Mouse (Mus musculus) monocyte, adult 2 months (primary cell): ENCODE results near the gene Txndc11.

Experiments
- DNase-seq, 2 experiments: peaks; one replicate each; pipeline ENCODE4 v3.0.0; 2022; ENCODE audit warnings: low spot score in 2 of 2, low read depth in 1 of 2

The Txndc11 gene

DNA sequence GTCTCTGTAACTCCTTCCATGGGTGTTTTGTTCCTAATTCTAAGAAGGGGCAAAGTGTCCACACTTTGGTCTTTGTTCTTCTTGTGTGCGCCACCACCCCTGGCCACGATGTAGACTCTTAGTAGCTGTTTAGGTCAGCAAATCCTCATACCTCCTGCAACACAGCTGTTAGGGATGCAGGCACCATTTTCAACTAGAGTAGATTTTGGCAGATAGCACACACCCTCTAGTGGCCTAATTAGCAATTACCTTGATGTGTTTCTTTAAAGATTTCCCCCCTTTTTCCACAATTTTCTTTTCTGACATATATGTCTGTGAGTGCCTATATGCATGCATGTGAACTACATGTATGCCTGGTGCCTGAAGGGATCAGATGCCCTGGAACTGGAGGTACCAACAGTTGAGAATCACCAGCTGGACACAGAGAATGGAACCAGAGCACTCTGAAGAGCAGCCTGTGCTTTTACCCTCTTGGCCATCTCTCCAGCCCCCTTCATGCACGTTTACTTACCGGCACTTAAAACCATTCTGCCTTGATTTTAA, 25.2 kb downstream of the Txndc11 start:
- DNase-seq: no peak

DNA sequence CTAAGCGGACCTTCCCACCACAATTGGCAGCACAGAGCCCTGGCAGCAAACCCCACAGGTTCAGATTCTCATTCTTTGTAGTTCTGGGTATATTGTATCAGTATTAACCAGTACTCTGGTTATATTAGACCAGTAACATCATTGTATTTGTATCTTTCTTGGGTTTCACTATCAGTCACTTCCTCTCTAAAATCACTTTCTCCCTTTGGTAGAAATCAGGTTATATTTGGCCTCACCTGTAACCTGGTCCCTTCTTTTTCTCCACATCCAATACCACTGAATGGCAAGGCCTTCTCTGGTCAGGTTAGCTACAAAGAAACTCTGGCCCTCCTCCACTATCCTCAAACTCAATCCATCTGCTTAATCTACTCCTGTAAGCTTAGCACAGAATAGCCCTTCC, 29.5 kb downstream of the Txndc11 start:
- DNase-seq: no peak

DNA sequence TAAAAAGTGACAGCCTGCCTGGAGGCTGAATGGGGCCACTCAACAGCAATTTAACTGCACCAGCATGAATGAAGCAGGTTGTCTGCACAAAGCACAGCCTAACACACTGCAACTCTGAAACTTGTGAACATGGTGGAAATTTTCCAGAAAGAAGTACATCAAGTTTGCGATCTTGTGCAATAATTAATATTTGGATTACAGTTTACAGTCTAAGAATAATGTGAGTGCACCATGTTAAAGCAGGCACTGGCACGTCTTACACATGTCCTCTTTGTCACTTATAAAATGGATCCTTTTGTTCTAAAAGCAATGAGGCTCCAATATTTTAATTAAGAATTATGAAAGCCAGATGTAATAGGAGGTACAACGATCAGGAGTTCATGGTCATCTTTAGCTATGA, 37.1 kb downstream of the Txndc11 start:
- no peak for DNase-seq

DNA sequence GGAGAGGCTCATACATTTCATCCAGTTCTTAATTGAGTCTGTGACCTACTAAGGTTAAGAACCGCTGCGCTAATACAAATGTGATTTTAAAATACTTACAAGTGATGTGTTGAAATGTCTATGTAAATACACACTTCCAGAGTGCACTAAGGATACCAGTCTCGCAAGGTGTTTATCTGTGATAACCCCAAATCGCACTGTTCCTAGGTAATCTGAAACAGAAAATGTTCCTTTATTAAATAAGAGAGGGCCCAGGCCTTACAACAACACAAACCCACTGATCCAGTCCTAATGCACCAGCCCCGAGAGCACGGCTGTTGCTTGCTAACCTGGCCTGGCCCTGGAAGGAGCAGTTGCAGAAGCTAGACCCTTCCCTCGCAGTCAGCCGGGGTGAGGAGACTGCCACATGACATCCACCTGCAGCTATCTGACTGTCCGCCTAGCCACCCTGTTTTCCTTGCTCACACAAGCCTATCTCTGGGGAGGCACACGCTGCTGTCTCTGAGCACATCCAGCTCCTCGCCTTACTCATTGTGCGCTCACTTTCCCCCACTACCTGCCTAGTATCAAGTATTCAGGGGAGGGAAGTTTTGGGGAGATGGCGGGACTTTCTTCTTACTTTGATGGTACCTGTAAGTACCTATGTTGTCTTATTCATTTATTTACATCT, 40.6 kb downstream of the Txndc11 start:
- DNase-seq: no peak

DNA sequence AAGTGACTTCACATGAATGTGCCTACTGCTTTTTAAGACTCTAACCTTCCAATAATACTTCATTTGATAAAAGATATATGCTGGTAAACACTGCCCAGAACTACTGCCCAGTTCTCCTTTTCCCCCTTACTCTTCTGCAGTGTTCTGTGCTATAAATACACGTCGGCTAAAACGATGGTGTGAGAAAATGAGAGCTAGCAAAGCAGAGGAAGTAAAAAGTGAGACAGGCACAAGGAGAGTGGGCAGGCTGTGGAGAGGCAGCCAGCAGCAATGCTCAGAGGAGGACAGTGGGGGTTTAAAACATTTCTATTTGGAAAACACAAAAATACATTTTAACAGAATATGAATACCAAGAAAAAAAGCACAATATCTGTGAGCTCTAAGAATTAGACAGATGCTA, 41.9 kb downstream of the Txndc11 start:
- DNase-seq: no peak

DNA sequence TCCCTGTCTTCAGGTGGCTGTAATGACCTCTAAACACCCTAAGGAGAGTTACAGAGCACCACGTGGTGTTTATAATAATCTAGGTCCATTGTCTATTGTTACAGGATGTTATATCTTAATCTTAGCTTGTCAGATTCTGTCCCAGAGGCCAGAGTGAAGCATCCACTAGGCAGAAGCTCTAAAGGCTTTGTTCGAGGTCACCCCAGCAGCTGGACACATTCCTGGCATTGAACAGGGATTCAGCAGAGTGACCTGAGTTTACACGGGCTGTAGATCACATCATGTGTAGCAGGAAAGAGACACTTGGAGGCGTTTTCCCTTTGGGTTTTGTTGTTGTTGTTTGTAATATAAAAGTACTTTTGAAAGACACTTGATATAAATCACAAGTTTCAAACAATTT, 42.4 kb downstream of the Txndc11 start:
- DNase-seq: no peak

DNA sequence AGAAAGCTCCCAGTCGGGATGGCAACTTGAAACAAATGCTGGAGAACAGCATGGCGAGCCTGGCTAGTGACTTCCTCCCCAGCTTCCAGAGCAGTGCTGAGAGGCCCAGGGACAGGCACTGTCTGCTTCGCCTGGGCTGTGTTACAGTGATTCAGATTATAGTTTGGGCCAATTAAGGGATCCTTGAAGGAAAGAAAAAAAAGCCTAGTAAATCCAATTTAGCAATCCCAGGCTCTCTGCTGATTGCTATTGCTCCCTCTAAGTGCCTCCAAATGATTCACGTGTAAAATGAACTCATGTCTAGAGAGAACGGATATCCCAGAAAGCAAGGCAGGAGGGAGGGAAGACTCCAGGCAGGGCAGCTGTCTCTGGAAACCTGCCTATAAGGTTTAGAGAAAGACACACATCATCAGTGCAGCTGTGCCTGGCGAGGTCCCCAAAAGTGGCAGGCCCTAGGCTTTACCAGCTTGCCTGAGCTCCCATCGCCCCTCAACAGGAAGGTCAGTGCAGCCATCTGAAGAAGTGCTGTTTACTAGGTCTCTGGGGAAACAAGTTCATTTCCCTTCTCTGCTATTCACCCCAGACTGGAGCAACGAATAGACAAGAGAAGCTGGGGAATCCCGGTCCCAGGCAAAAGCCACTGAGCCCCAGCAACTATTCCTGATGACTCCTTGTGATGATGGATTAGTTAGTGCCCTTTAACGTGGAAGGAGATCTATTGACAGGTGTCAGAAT, 43.4 kb downstream of the Txndc11 start:
- DNase-seq: no peak

DNA sequence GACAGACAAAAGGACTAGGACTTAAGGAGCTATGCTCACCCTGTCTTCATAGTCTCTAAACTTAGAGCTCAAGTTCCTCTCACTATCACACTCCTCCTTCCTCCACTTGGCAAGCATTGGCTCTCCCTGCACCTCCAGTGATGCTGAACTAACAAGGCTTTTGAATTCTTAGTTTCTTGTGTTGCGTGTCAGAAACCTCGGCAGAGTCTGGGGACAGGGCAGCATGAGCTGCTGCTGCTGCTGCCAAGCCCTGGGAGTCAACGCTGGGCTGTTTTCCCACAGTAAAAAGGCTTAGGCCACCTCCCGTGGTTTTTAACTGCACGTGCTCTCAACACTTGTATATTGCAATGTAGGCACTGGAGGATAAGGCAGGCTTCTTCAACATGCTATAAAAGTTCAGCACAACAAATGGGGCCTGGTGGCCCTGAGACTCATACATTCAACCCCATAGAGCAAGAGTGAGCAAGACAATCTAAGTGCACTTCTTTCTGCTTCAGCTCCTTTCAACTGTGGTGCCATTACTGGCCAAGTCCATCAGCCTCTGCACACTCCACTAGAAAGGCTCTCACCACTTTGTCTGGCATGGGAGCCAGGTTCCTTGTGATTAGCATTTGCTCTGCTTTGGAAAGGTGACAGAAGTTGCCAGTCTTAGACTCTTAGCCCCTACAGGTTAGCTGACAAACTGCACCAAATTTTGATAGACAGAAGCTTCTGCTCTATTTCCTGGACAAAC, 47.4 kb downstream of the Txndc11 start:
- DNase-seq: no peak

DNA sequence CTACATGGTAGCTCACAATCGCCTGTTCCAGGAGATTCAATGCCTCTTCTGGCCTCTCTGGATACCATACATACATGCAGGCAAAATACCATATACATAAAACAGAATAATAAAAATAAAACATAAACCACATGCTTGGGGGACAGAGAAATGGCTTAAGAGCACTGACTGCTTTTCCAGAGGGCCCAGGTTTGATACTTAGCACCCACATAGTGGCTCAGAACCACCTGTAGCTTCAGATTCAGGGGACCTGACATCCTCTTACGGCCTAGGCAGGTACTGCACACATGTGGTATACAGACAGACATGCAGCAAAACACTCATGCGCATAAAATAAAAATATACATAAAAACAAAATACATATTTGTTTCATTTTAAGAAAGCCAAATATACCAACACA, 48.2 kb downstream of the Txndc11 start:
- DNase-seq: no peak

DNA sequence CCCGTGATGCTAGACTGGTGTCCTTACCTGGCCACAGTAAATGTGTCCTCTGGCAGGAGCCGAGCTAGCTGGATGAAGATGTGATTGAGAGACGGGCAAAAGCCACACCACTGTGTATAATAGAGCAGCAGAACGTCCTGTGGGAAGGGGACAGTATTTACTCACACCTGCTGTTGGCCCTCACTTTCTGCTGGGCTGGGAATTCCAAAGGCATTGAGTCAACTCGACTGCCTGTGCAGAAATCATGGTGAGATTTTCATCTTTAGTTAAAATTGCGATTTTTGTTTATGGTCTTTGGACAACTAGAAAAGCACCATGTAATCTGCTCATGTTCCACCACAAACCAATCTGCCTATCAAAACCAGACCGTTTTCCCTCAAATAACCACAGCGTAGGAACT, 50.3 kb downstream of the Txndc11 start:
- no peak for DNase-seq

DNA sequence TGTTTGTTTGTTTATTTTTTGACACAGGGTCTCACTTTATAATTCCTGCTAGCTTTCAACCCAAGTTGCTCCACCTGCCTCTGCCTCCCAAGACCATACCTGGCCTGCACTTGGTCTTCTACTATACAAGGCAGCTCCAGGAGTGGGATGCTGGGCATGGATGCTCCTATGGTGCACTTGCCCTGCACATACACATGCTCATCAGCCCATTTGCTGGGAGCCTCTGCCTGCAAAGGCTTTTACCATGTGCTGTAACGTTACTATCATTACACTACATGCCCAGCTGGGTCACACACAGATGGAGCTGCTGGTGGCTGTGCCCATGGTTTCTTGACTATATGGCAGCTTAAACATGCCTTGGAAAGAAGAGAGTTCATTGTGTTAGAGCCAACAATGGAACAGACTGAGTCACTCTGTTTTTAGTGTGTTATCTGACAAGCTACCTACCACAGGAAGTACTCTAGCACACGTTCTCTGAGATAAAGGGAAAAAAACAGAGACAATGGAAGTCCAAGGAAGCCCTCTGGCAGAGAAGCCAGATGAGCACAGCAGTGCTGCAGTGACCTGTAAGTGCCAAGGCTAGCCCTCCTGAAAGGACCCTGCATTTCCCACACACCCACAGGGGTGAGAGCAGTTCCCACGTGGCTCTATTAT, 56.1 kb downstream of the Txndc11 start:
- DNase-seq: no peak

DNA sequence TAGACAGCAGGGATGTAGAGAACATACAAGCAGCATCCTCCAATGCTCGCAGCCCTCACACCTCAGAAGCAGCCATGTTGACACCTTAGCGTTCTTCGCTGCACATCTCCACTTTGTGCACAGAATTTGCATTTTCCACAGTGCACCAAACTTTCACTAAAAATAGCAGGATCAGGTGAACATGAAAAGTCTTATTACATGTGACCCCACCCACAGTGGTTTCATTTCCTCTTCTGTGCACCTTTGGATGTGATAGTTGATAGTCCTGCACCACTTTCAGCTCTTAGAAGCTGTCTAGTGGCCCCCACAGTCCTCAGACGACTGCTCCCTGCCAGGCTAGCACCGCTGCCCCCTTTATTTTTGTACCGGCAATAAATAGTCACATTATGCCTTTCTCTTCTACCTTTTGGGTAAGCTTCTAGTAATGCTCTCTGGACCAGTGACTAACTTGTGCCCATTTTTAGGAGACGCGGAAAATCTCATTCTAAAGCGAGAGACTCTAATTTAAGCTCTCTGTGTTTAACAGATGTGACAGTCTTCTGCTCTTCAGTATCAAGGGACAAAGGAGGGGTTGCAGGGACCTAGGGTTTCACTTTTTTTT, 56.7 kb downstream of the Txndc11 start:
- DNase-seq: no peak

DNA sequence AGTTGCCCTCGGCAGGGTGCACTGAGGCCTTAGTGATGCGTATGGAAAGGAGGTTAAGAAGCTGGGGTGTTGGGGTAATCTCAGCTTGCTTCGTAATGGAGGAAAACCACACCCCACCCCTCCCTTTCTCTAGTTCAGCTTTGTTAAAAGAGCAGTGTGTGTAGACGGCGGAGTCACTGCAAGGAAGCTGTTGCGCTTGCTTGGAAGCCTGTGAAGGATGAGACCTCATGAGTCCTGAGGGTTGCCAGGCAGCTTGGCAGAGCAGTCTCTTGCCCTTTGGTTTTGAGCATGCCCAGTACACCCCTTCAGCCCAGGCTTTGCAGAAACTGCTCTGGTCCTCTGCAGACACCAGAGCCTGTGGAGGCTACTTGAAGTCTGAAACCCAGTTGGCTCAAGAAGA, 61.4 kb downstream of the Txndc11 start:
- no peak for DNase-seq

DNA sequence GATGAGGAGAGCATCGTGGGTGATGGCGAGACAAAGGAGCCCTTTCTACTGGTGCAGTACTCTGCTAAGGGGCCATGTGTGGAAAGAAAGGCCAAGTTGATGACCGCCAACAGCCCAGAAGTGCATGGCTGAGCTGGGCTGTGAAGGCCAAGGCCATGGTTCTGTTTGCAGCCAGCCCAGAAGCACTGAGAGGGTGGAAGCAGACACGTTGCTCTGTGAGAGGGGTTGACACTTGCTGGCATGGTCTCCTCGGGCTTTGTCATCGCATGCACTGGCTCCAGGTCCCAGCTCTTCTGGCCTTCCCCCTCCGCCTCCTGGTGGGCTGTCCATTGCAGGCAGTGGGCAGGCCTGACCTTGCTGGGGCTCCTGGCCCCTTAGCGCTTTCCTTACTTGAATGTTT, 62.0 kb downstream of the Txndc11 start:
- DNase-seq: no peak

DNA sequence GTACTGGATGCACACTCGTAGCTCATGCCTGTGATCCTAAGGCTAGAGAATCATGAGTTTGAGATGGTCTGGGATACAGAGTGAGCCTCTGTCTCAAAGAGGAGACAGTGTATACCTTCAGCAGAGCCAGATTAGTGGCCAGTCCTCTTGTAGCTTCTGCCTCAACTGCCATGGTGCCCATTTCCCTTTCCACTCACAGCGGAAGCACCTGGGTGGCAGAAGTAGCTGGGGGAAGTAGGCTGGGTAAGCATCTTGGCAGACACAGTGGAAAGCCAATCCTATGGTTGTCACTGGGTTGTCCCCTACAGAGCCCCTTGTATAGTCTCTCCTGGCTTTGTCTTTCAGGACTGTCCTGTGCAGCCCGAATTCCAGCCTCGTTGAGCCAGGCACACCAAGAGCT, 62.6 kb downstream of the Txndc11 start:
- no peak for DNase-seq

DNA sequence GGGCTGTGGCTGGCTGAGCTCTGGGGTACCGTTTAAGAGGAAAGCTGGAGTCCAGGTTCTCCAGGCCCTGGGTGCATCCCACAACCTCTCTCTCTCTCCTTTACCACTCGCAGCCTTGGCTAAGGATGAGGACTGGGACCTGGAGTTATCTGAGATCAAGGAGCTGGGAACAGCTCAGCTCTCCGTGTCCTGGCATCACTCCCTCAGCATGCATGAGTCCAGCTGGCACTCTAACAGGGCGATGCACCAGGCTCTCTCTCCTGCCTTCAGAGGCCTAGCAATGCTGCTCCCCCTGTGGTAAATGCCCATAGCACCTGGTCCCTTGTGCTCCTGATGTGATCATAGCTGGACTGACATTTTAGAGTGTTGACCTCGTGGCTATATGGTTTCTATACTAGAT, 63.3 kb downstream of the Txndc11 start:
- DNase-seq: no peak

DNA sequence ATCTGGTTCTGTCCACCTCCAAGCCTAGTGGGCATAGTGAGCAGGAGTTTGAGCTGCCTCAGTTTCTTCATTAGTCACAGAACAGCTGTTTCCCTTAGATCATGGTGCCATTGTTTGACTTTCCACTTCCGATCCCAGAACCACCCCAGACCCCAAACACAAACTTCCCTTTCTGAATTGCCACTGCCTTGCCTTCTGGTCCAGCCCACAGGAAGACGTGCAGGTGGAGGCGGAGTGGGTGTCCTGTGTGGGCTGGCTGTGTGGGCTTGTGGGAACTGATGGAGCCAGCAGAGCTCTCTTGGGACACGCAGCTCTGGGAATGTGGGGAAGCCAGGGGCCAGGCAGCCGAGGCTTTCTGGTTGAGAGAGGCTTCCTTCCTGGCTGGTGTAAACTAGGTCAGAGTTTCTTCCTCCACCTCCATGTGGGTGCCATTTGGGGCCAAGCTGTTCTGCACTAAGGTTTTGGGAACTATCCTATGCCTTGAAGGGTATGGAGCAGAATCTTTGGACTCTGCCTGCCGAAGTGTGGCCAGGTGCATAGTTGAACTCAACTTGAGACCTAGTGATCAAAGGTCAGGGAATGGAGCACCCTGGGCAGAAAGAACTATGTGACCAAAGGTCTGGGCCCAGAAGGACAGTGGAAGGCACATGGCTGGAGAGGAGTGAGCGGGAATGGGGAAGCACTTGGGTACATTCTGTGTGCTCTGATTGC, 64.6 kb downstream of the Txndc11 start:
- no peak for DNase-seq

DNA sequence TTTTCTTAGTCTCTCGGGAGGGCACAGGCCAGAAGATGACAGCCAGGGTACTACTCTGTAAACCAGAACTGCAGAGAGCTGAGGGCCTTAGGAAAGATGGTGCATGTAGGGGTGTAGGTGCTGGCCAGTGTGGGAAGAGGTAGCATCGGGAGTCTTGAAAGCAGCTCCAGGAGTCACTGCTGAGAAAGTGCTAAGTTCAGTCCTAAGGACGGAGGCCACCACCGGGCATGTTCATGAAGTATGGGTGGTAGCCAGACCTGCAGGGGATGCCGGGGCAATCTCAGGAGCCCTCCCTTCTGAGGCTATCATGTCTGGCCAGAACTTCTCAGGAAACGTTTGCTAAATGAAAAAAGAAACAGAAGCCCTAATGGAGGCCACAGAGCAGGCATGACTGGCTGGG, 65.2 kb downstream of the Txndc11 start:
- DNase-seq: no peak

DNA sequence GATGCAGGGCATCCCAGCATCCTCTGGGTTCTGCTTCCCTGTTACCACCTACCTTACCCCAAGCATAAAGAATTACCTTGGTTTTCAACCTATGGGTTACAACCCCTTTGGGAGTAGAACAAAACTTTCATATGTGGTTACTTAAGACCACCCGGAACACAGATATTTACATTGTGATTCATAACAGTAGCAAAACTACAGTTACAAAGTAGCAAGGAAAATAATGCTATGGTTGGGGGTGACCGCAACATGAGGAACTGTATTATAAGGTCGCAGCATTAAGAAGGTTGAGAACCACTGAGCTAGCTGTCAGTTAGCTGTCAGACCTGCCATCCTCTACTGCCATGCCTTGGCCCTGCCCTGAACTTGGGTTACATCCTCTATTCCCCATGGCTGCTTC, 65.8 kb downstream of the Txndc11 start:
- no peak for DNase-seq

DNA sequence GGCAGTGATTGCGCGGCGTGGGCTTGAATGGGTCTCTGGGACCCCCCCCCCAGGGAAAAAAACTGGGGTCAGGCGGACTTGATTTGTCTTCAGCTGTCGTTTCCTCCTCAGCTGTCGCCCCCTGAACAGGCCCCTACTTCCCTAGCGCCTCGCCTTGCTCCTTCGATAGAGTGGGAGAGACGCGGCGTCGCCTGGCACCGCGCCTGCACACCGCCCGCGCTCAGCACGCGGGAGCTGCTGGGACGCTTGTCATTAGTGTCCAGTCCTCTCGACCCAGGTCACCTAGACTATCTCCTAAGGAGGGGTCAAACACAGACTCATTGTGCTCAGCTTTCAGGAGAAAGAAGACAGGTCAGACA, 67.6 kb downstream of the Txndc11 start:
- DNase-seq: no peak
